Mouse (Mus musculus): Measurements from ENCODE around the gene Prkag2.

DNA sequence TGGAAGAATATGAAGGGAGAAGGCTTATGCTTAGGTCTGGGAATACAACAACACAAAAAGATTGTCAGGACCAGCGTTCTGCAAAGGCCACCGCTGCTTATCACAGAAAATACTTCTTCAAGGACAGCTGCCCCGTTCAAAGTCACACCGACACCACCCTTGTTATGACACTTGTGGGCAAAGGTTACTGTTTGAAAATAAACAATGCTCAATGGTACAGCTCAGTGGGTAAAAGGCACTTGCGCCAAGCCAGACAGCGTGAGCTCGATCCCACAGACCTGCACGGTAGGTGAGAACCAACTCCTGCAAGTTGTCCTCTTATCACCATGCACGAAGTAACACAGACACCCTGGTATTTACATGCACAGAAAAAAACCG lies 120.5 kb downstream of the Prkag2 start:
- no peak for TF ChIP-seq POLR2A (IDR thresholded peaks at IDR 0.05; ENCODE audit: borderline replicate concordance, low read depth, low read length)
- no peak for TF ChIP-seq CTCF (IDR thresholded peaks at IDR 0.05; ENCODE audit: low read depth, low read length)
